Mouse (Mus musculus): ENCODE measurements around the gene Mtmr12. TPM values are rescaled to one million over a fixed set of nuclear protein-coding genes. Genes with fewer than 3 reads are reported as not detected.
A peak's percentile ranks its signal among the peaks of the same experiment; 100 is the strongest.

Mtmr12 gene
- polyA plus RNA-seq, 1 experiment, result 30.0 TPM

DNA sequence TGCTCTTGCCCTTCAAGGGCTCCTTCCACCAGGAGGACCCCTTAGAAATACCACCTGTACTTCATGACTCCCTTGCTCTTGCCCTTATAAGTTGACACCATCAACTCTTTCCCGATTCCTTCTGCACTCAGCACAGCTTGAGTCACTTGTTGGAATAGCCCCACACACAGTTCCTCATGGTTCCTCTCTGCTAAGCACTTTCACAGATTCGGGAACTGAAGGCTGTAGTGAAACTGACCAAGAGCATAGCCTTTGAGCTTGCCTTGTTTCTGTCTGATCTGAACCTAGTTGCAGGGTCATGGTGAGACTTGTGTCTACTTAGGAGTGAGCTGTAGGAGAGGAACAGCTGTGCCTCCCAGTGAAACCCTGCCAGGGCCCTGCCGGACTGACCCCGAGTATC lies 28.2 kb downstream of the Mtmr12 start:
- peaks cover 47% of the 10 kb centered on the region for H3K4me1 ChIP-seq (ENCODE audit: control insufficient read depth, insufficient read depth, low read length)

GRCm38 (mm10) chr15:12235559-12235958 lies 30.7 kb downstream of the Mtmr12 start:
- no peak for TF ChIP-seq POLR2A (IDR thresholded peaks at IDR 0.05; ENCODE audit: borderline replicate concordance, low read depth, low read length)
- TF ChIP-seq CTCF (IDR thresholded peaks at IDR 0.05; ENCODE audit: low read depth, low read length), result no peak
- no peak overlapping the region for H3K27ac ChIP-seq (ENCODE audit: insufficient read depth, low read depth, low read length)
- H3K4me1 ChIP-seq (ENCODE audit: control insufficient read depth, insufficient read depth, low read length), result peaks cover 39% of the 10 kb centered on the region
- no peak overlapping the region for H3K4me3 ChIP-seq (ENCODE audit: insufficient read depth, low read length)

More for the DNA sequence above, 28.2 kb downstream of the Mtmr12 start:
- TF ChIP-seq POLR2A (IDR thresholded peaks at IDR 0.05; ENCODE audit: borderline replicate concordance, low read depth, low read length), result no peak
- no peak for TF ChIP-seq CTCF (IDR thresholded peaks at IDR 0.05; ENCODE audit: low read depth, low read length)
- peak overlapping the region; percentile 55 for H3K27ac ChIP-seq (ENCODE audit: insufficient read depth, low read depth, low read length)
- no peak overlapping the region for H3K4me3 ChIP-seq (ENCODE audit: insufficient read depth, low read length)

DNA sequence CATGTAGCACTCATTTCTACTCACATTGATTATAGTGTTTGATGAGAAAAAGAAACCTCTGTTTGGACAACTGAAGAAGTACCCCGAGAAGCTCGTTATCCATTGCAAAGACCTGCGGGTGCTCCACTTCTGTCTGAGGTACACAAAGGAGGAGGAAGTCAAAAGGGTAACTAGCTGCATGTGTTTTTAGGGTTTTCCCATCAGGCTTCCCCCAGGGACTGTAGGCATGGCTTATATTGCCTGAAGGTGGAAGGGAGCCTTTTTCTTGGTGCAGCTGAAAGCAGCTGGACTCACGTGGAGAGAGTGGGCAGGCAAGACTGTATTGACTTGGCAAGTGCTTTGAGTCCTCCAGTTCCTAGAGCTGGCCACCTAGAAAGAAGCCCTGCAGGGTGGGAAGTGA lies 31.2 kb downstream of the Mtmr12 start:
- Histone ChIP-seq H3K4me3 (ENCODE audit: insufficient read depth, low read length) (no peak overlapping the region), H3K27ac (ENCODE audit: insufficient read depth, low read depth, low read length) (no peak overlapping the region), H3K4me1 (ENCODE audit: control insufficient read depth, insufficient read depth, low read length) (peaks cover 37% of the 10 kb centered on the region)
- no peak for TF ChIP-seq CTCF (IDR thresholded peaks at IDR 0.05; ENCODE audit: low read depth, low read length)

DNA sequence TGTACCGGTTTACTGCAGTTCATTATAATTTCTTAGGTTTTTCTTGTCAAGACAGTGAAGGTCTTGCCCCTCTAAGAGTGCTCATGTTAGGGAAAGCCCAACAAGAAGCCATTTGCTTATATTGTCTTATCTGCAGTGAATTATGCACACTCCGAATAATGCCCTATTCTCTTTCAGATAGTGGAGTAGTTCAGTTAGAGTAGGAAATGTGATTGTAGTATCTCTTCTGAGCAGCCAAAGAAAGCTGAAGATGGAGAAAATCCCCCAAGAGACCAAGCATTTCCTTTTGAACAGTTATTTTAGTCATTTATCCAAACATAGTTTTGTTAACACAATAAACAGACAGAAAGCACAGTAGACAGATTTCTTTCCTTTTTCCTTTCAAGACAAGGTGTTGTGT lies 32.1 kb downstream of the Mtmr12 start:
- TF ChIP-seq POLR2A (IDR thresholded peaks at IDR 0.05; ENCODE audit: borderline replicate concordance, low read depth, low read length) (no peak), CTCF (IDR thresholded peaks at IDR 0.05; ENCODE audit: low read depth, low read length) (no peak)
- Histone ChIP-seq H3K4me1 (ENCODE audit: control insufficient read depth, insufficient read depth, low read length) (peaks cover 31% of the 10 kb centered on the region), H3K27ac (ENCODE audit: insufficient read depth, low read depth, low read length) (no peak overlapping the region), H3K4me3 (ENCODE audit: insufficient read depth, low read length) (no peak overlapping the region)

DNA sequence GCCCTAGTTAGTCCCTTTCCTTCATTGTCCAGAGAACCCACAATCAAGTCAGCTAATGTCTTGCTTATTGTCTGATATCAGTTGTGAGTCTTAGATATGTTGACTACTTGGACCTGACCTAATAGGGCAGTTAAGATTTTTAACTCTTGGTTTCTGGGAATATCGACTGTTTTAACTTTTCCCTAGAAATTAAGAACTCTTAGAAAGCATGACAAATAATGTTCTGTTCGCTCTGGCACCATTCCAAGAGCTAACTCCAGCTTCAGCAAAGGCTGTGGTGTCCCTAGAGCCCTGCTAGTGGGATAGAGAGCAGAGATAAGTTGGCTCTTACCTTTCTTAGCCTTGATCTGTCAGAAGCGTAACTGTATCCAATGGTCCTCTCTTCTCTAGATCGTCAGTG lies 32.7 kb downstream of the Mtmr12 start:
- Histone ChIP-seq H3K27ac (ENCODE audit: insufficient read depth, low read depth, low read length) (no peak overlapping the region), H3K4me3 (ENCODE audit: insufficient read depth, low read length) (no peak overlapping the region), H3K4me1 (ENCODE audit: control insufficient read depth, insufficient read depth, low read length) (peaks cover 25% of the 10 kb centered on the region)
- TF ChIP-seq CTCF (IDR thresholded peaks at IDR 0.05; ENCODE audit: low read depth, low read length) (no peak), POLR2A (IDR thresholded peaks at IDR 0.05; ENCODE audit: borderline replicate concordance, low read depth, low read length) (no peak)

DNA sequence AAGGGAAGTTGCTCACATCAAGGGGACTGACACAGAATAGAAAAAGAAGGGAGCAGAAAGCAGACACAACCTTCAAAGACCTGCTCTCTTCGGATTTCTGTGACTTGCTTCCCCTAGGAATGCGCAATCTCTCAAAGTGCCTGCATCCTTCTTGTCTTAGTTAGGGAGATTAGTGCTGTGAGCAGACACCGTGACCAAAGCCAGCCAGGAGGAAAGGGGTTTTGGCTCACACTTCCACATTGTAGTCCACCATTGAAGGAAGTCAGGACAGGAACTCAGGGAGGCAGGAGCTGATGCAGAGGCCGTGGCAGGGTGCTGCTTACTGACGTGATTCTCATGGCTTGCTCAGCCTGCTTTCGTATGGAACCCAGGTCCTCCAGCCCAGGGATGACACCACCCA lies 33.5 kb downstream of the Mtmr12 start:
- peaks cover 19% of the 10 kb centered on the region for H3K4me1 ChIP-seq (ENCODE audit: control insufficient read depth, insufficient read depth, low read length)
- TF ChIP-seq CTCF (IDR thresholded peaks at IDR 0.05; ENCODE audit: low read depth, low read length), result no peak
- no peak for TF ChIP-seq POLR2A (IDR thresholded peaks at IDR 0.05; ENCODE audit: borderline replicate concordance, low read depth, low read length)
- H3K4me3 ChIP-seq (ENCODE audit: insufficient read depth, low read length), result no peak overlapping the region
- H3K27ac ChIP-seq (ENCODE audit: insufficient read depth, low read depth, low read length), result no peak overlapping the region

DNA sequence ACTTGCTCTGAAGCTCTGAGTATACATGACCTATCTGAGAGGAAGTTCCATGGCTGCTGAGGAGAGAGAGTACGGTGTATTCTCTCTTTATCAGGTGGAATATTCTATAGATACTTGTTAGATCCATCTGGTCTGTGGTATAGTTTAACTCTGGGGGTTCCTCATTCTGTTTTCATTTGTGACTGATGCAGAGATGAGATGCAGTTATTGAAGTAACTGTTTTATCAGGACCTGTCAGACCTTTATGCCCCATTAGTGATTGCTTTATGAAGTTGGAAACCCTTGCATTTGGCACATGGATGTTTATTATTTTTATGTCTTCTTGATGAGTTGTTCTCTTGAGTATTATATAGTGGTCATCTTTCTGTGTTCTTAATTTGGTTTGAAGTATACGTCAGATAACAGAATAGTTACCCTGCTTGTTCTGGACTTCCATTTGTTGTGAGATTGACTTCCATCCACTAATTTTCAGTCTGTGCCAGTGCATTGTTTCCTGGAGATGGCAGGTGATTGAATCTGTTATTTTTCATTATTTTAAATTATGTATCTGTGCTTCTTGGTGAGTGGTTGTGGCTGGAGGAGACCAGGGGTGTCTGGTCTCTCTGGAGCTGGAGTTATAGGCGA lies 36.0 kb downstream of the Mtmr12 start:
- Histone ChIP-seq H3K4me1 (ENCODE audit: control insufficient read depth, insufficient read depth, low read length) (peaks cover 16% of the 10 kb centered on the region), H3K27ac (ENCODE audit: insufficient read depth, low read depth, low read length) (no peak overlapping the region), H3K4me3 (ENCODE audit: insufficient read depth, low read length) (no peak overlapping the region)
- TF ChIP-seq CTCF (IDR thresholded peaks at IDR 0.05; ENCODE audit: low read depth, low read length) (no peak), POLR2A (IDR thresholded peaks at IDR 0.05; ENCODE audit: borderline replicate concordance, low read depth, low read length) (no peak)

- Histone ChIP-seq H3K4me3 (ENCODE audit: insufficient read depth, low read length) (no peak overlapping the region), H3K27ac (ENCODE audit: insufficient read depth, low read depth, low read length) (peak overlapping the region; percentile 13; the same call in 1 of the 2 replicates), H3K4me1 (ENCODE audit: control insufficient read depth, insufficient read depth, low read length) (peaks cover 12% of the 10 kb centered on the region)
- no peak for TF ChIP-seq CTCF (IDR thresholded peaks at IDR 0.05; ENCODE audit: low read depth, low read length)
- TF ChIP-seq POLR2A (IDR thresholded peaks at IDR 0.05; ENCODE audit: borderline replicate concordance, low read depth, low read length), result no peak
Measured at GRCm38 (mm10) chr15:12243792-12244191, 39.0 kb downstream of the Mtmr12 start.

DNA sequence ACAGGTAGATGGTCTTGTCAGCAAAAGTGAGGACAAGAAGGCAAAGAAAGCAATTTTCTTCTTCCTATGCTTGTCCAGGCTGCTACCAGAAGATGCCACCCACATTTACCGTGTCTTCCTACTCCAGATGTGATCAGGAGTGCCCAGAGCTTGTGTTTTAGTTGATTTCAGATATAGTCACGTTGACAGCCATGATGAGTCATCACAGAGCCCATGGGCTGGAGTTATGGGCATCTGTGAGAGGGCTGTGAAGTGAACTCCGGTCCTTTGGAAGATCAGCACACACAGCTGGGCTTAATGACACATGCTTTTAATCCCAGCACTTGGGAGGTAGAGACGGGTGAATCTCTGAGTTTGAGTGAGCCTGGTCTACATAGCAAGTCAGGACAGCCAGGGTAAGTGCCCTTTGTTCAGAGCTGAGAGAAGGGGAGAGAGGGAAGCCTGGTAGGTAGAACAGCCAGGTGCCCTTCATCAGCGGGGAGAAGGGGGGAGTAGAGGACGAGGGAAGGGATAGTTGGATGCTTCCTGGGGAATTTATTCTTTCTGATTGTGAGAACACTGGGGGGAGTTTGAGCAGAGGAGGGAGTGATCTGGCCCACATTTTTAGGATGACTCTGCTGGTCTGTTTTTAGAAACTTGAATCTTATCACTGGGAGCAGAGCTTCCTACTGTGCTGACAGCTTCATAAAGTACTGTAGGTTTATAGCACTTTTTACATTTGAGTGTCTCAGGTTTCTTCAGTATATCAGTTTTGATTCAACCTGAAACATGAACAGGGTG lies 40.9 kb downstream of the Mtmr12 start:
- no peak for TF ChIP-seq CTCF (IDR thresholded peaks at IDR 0.05; ENCODE audit: low read depth, low read length)

GRCm38 (mm10) chr15:12246360-12247158 lies 41.7 kb downstream of the Mtmr12 start:
- H3K4me1 ChIP-seq (ENCODE audit: control insufficient read depth, insufficient read depth, low read length), result peaks cover 12% of the 10 kb centered on the region
- TF ChIP-seq POLR2A (IDR thresholded peaks at IDR 0.05; ENCODE audit: borderline replicate concordance, low read depth, low read length) (no peak), CTCF (IDR thresholded peaks at IDR 0.05; ENCODE audit: low read depth, low read length) (no peak)
- no peak overlapping the region for H3K27ac ChIP-seq (ENCODE audit: insufficient read depth, low read depth, low read length)
- H3K4me3 ChIP-seq (ENCODE audit: insufficient read depth, low read length), result no peak overlapping the region

More for the DNA sequence above, 40.9 kb downstream of the Mtmr12 start:
- Histone ChIP-seq H3K27ac (ENCODE audit: insufficient read depth, low read depth, low read length) (no peak overlapping the region), H3K4me3 (ENCODE audit: insufficient read depth, low read length) (no peak overlapping the region), H3K4me1 (ENCODE audit: control insufficient read depth, insufficient read depth, low read length) (peaks cover 12% of the 10 kb centered on the region)
